19 mouse cellular contexts compared by ENCODE assay signal in the genomic region with DNA sequence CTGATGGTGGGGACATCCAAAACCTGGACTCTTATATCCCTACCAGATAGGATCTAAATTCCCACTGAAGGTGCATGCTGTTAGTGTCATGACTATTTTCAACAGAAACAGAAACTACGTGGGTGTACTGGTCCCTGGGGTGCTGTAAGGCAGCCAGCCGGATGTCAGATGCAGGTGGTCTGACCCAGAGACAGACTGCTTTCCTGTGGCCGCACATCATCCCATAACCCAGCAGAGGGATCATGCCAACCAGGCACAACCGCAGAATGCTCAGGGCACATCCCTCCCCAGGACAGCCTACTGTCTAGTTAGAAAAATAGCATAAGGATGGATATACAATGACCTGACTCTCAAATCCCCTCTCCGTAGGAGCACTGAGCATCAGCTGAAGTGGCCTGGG. TPM values are rescaled to one million over a fixed set of nuclear protein-coding genes. Genes with fewer than 3 reads are reported as not detected.
DNase-seq lines count a peak whose midpoint lies in the region; ATAC-seq and TF ChIP-seq lines count a peak whose summit lies in the region.
"Had no signal": no experiment of that assay in that cellular context is flagged by ENCODE, and none has a peak within 500 bp of the region (broad histone marks: within the 10 kb centered on the region; RNA-seq: fewer than 3 reads in every experiment).

No protein-coding gene starts in this region.

- no peak for TF ChIP-seq POLR2A in spleen, adult 2 months (IDR thresholded peaks at IDR 0.05; ENCODE audit: low read depth, low read length)

- peak; percentile 20 for DNase-seq in lung, postnatal 36 days
- DNase-seq in lung, adult 18-20 months: no peak
- peak; percentile 9 for DNase-seq in CD4-positive helper T cell, adult 2 months (ENCODE audit: low read depth, low spot score)
- peak; percentile 54 to 70 for DNase-seq in spleen, adult 2 months (ENCODE audit: low read depth in 1 of 2, low spot score in 2 of 2)
- no peak for DNase-seq in gastrocnemius, adult 2 months
- no peak for DNase-seq in urinary bladder, postnatal 4 days (ENCODE audit: low spot score in 2 of 2)
- DNase-seq: adrenal gland, postnatal 14 days; gastrocnemius, postnatal 25 days; kidney, adult 11 months; kidney, postnatal 14 days; left cerebral cortex, postnatal 4 days; liver, embryonic 13.5 days; lung, postnatal 14 days had no signal

- WGBS in spleen, adult 2 months: 30% methylated on average over 5 of the region's 5 CpGs

- ATAC-seq in activated CD4-positive, CD25-positive, alpha-beta regulatory T cell, adult 4 months: peak; percentile 46
- ATAC-seq: forebrain, embryonic 14.5 days; midbrain, embryonic 15.5 days had no signal

- peak overlapping the region; percentile 47 for H3K4me3 ChIP-seq in spleen, adult 2 months (ENCODE audit: extremely low read depth, insufficient read depth, insufficient read length)
- no peak overlapping the region for H3K4me3 ChIP-seq in gastrocnemius, adult 2 months
- H3K4me3 ChIP-seq: embryonic facial prominence, embryonic 15.5 days; heart, embryonic 12.5 days; liver, embryonic 13.5 days; midbrain, embryonic 15.5 days; neural tube, embryonic 12.5 days had no signal

- TF ChIP-seq CTCF in spleen, adult 2 months (IDR thresholded peaks at IDR 0.05; ENCODE audit: extremely low read depth, insufficient read depth, insufficient read length, insufficient replicate concordance): no peak
- no peak for TF ChIP-seq CTCF in gastrocnemius, adult 2 months (IDR thresholded peaks at IDR 0.05)

- H3K27me3 ChIP-seq in spleen, adult 2 months (ENCODE audit: control insufficient read depth, insufficient read depth, low read length): no peaks in the 10 kb centered on the region; the same call in 1 of the 2 replicates
- H3K27me3 ChIP-seq: embryonic facial prominence, embryonic 15.5 days; heart, embryonic 12.5 days; liver, embryonic 13.5 days; midbrain, embryonic 15.5 days; neural tube, embryonic 12.5 days had no signal

- H3K27ac ChIP-seq in spleen, adult 2 months (ENCODE audit: insufficient read depth, low read length): peak overlapping the region; percentile 92
- no peak overlapping the region for H3K27ac ChIP-seq in gastrocnemius, adult 2 months
- H3K27ac ChIP-seq: embryonic facial prominence, embryonic 15.5 days; liver, embryonic 13.5 days; midbrain, embryonic 15.5 days; neural tube, embryonic 12.5 days had no signal

- H3K36me3 ChIP-seq in spleen, adult 2 months (ENCODE audit: control insufficient read depth, insufficient read depth, low read length): no peaks in the 10 kb centered on the region
- H3K36me3 ChIP-seq: embryonic facial prominence, embryonic 15.5 days; heart, embryonic 12.5 days; liver, embryonic 13.5 days; midbrain, embryonic 15.5 days; neural tube, embryonic 12.5 days had no signal

- intact Hi-C loops in gastrocnemius, adult 2 months (cut with DNase I): no loop called here

- peaks cover 4% of the 10 kb centered on the region; the same call in 1 of the 2 replicates for H3K4me1 ChIP-seq in spleen, adult 2 months (ENCODE audit: control insufficient read depth, insufficient read depth, insufficient read length)
- H3K4me1 ChIP-seq: embryonic facial prominence, embryonic 15.5 days; heart, embryonic 12.5 days; liver, embryonic 13.5 days; midbrain, embryonic 15.5 days; neural tube, embryonic 12.5 days had no signal

RNA-seq across cellular contexts. Expression of a gene that starts 14.3 kb away (rescaled TPM):
- polyA plus RNA-seq in activated CD4-positive, CD25-positive, alpha-beta regulatory T cell, adult 4 months (2017; shearing (Covaris generic)): 1 to 10 TPM; 2.2 to 3.8 TPM
- polyA plus RNA-seq in spleen, adult 2 months (2012; rRNA removed): 18.1 and 19.9 TPM in 2 replicates
- total RNA-seq in gastrocnemius, adult 2 months (2021): 100 to 1,000 TPM in 1 of 2 experiments, 10 to 100 TPM in 1; 97.8 to 110 TPM

Comparison
In these comparisons a context has a peak if more than half of its experiments do, and no peak if none do; other contexts are left out.
1. DNase-seq: peak in lung, postnatal 36 days (single experiment), CD4-positive helper T cell, adult 2 months (single experiment) and spleen, adult 2 months (2 of 2); none in lung, adult 18-20 months (0 of 2), gastrocnemius, adult 2 months (single experiment) and urinary bladder, postnatal 4 days (0 of 2).